Mouse (Mus musculus) left cerebral cortex, postnatal 4 days (tissue): Measurements from ENCODE around the gene Lsm7. TPM values are rescaled to one million over a fixed set of nuclear protein-coding genes. Genes with fewer than 3 reads are reported as not detected.
"Not testable (repeated sequence)": the region's sequence is repeated elsewhere in the genome, so short reads cannot be mapped to it uniquely, and the experiment has no call there.

Experiments used
- DNase-seq: peaks from one replicate; pipeline ENCODE4 v3.0.0-alpha.2; 2022
- intact Hi-C: fragments of 180-260 bp; cut with DNase I; formaldehyde crosslinking; loops from one replicate; pipeline ENCODE4 v1.15.1; 2025
- total RNA-seq, 2 experiments: library from RNA; stranded (reverse); gene quantifications; 2 replicates each; pipeline ENCODE4 v1.2.3; 2021

The Lsm7 gene
- total RNA-seq, 2 experiments from 2014 or later, result 62.0 to 67.4 TPM

DNA sequence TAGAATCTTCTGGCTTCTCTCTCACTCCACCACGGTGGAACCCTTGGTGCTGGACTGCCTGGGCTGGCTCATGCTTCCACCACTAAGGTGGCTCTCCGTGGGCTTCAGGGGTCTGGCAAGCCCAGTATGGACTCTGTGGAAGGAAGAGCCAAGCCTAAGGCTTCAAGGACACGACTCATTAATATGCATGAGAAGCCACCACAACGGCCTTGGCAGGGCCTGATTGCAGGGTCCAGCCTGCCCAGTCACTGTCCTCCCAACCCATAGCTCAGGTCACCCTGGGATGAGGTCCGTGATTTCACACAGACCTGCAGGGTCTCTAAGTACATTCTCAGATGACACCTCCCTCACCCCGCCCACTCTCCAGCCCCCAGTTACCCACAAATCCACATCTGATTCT, 15.2 kb downstream of the Lsm7 start:
- no peak for DNase-seq
- intact Hi-C loops, result no loop called here

DNA sequence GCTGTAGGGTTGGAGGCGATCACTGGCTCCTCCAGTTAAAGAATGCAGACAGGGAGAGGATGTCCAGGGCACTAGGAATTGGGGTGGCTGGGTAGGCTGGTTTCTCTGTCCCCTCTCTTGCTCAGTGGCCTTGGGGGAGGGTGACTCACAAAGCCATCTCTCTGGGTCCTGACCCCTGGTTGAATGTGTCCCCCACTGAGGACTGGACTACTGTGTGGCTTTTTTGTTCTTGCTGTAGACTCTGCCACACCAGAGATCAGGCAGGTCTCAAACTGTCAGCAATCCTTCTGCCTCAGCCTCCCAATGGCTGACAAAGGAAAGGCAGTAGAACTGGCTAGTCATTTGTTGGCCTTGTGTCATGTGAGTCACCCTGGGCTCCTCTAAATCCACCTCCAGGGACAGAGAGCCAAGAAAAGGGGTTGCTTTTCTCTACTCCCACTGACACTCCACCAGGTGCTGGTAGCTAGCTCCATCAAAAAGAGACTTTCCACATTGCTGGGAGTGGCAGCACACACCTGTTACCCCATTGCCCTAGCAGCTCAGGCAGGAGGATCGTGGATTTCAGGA, 16.6 kb downstream of the Lsm7 start:
- no peak for DNase-seq

DNA sequence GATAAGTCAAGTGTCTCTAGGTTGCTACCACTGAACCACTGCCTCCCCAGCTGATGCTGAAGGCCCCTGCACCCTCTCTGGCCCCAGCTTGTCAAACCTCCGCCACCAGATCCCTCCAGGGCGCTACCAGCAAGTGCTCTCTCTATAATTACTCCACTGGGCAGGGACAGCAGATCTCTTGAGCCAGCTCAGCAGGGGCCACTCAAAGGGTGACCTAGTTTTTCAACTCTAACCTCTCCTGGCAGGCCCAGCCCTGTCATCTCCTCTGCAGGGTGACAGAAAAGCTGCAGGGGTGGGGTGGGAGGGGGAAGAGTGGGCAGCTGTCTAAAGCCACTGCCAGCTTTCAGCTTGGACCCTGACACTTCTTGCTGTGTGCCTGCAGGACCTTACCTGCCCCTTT, 17.2 kb downstream of the Lsm7 start:
- DNase-seq, result no peak
- intact Hi-C loops, result no loop called here

More for the DNA sequence above, 16.6 kb downstream of the Lsm7 start:
- intact Hi-C loops, result no loop called here

DNA sequence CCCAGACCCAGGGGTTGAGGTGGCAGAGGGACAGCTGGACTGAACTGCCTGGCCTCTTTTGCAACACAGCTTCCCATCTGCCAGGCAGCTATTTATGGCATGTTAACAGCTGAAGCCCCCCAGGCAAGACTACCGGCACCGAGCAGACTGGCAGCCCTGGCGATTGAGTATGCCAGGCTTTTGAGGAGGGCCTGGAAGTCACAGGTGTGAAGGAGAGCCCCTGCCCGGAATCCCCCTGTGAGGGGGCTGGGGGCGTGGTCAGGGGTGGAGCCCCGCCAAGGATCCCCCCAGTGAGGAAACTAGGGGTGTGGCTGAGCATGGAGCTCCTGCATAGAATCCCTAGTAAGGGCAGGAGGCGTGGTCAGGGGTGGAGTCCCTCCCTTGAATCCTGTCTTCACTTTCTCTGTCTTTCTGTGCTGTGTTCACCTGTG, 18.0 kb downstream of the Lsm7 start:
- DNase-seq, result peak; percentile 67
- intact Hi-C loops, result no loop called here

DNA sequence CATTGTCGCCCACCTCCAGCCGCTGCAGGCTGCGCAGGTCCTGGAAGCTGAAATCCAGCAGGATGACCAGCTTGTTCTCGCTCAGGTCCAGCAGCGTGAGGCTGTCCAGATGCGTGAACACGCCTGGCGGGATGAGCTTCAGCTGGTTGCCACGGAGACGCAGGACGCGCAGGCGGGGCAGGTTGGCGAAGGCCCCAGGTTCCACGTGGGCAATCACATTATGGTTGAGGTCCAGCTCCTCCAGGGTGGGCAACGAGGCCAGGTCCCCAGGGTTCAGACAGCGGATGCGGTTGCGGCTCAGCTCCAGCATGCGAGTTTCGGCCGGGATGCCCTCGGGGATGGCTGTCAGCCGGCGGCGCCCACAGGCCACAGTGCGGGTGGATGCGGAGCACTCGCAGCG, 19.4 kb downstream of the Lsm7 start:
- no peak for DNase-seq
- intact Hi-C loops, result no loop called here

DNA sequence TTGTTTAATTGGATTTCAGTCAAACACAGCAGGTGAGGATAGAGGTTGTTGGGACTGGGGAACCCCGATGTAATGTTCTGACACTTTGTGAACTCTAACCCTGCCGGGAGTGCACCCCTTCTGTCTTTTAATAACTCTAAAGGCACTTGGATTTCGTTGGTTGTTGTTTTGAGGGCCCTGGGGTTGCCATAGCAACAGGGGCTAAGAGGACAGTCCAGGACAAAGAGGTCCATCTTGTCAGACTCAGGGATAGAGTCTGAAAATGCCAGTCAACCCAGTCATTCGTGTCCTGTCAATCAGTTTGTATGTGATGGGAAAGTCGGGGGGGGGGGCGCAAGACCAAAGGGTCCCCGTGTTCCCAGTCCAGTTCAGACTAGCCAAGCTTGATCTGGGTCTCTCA, 22.2 kb downstream of the Lsm7 start:
- intact Hi-C loops, result no loop called here
- no peak for DNase-seq

DNA sequence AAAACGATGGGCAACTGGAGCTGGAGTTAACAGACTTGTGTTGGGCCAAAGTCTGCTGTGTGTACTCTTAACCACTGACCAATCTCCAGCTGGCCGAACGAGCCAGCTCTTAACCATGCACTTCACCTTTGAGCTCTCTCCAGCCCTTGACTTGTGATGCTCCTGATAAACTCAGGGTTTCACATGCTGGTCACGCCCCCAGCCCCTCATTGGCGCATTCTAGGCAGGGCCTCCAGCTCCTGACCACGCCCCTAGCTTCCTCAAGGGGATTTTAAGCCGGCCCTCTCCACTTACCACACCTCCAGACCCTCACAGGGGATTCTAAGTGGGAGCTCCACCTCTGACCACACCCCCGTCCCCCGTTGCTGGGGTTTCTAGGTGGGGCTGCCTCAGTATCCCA, 23.9 kb downstream of the Lsm7 start:
- intact Hi-C loops, result no loop called here
- peak; percentile 52 for DNase-seq

DNA sequence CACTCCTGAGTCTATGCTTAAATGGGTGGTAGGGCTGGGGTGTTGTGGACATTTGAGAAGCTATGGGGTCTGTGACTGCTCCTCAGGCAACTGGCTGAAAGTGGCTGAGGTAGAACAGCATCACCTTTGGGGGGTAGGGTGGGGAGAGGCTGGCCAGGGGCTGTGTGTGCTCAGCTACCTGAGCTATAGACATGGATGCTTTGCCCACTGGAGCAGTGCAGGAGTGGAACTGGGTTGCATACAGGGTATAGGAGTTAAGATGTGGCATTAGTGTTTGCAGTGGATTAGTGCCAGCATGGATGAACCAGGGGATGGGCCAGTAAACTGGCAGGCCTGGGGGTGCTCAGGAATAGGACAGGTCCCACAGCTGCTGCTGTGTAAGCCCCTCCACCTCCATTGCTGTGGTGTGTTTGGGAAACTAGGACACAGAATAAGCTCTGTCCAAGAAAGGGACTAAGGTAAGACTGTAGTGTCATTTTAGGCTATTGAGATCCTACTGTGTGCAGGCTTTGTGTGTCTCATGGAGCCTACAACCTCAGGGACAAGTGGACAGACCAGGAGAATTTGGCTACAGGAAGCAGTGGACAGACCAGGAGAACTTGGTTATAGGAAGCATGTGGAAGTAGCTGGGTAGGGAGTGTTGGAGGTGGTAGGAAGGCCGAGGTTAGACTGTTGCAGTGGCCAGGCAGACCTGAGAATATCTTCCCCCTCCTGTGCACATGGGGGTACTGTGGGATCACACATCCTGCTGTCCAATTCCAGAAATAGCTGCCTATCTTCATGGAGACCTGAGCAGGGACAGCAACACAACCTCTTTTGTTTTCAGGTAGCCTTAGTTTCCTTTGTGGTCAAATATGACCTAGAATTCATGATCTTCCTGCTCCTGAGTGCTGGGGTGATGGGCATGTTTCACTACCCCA, 25.4 kb downstream of the Lsm7 start:
- no peak for DNase-seq
- intact Hi-C loops, result loop anchor here (5.0 kb wide), 1 partner anchor 168 kb away; no protein-coding TSS in a partner anchor

DNA sequence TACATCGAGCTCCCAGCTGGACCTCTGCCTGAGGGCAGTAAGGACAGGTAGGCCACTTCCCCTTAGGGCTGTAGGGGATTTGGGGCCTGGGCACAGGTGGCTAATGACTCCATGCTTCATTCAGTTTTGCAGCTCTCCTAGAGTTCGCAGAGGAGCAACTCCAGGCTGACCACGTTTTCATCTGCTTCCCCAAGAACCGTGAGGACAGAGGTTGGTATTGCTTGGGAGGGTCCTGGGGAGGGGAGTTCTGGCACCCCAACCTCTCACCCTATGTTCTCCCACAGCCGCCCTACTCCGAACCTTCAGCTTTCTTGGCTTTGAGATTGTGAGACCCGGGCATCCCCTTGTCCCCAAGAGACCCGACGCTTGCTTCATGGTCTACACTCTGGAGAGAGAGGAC, 26.4 kb downstream of the Lsm7 start:
- intact Hi-C loops, result loop anchor here (5.0 kb wide), 1 partner anchor 169 kb away; no protein-coding TSS in a partner anchor
- not testable (repeated sequence) for DNase-seq

DNA sequence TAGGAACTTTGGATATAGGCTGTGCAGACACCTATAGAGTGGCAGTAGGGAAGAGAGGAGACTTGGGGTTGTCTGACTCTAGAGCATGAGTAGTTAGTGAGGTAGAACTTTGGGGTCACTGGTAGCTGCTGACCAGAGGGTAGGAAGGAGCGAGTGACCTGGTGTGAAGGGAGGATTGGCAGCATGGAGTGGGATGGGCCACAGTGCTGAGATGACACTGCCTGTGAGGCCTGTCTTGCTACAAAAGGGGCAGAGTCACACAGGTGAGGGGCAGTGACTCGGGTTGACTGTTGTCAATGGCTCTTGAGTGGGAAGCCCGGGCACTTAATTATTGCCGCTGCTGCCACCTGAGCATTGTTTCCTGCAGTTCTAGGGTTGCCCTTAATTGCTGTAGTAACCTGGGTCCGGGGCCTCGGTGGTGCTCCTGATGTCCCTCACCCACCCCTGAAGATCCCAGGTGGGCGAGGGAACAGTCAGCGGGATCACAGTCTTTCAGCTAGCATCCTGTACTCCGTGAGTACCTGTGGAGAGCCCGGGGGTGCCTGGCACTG, 27.1 kb downstream of the Lsm7 start:
- intact Hi-C loops, result loop anchor here (5.0 kb wide), 1 partner anchor 169 kb away; no protein-coding TSS in a partner anchor

DNA sequence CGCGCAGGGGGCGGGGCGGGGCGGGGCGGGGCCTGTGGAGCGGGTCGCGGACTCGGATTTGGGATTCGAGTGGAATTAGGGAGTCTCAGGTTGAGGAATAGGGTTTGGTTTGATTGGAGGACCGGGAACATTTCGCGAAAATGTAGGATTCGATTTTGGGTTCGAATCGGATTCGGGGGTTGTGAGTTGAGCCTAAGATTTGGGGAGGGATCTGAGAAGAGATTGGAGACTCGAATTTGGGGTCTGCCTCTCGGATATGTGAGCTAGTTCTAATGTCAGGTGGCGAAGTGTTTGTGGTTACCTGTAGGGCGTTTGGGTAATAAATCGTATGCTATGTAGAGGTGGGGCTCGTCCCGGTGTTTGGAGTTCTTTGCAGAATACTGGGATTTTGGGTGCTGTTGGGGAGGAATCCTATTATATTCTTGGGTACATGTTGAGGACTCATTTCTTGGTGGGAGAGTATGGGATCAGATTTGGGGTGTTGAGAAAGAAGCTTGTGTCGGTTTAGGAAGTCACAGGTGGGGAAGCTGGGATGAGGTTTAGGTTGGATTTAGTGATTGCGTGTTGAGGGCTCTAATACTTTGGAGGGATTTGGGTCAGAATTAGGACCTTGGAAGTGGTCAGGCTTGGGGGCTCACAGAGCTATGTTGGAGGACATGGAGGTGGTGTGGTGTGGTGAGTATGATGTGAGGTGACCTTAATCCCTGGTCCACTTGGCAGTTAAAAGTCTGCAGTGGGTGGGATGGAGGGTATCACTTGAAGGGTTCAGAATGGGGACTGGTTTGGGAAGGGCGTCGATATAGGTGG, 27.7 kb downstream of the Lsm7 start:
- intact Hi-C loops, result loop anchor here (5.0 kb wide), 1 partner anchor 170 kb away; no protein-coding TSS in a partner anchor
- no peak for DNase-seq

More for the DNA sequence above, 27.1 kb downstream of the Lsm7 start:
- DNase-seq, result no peak

DNA sequence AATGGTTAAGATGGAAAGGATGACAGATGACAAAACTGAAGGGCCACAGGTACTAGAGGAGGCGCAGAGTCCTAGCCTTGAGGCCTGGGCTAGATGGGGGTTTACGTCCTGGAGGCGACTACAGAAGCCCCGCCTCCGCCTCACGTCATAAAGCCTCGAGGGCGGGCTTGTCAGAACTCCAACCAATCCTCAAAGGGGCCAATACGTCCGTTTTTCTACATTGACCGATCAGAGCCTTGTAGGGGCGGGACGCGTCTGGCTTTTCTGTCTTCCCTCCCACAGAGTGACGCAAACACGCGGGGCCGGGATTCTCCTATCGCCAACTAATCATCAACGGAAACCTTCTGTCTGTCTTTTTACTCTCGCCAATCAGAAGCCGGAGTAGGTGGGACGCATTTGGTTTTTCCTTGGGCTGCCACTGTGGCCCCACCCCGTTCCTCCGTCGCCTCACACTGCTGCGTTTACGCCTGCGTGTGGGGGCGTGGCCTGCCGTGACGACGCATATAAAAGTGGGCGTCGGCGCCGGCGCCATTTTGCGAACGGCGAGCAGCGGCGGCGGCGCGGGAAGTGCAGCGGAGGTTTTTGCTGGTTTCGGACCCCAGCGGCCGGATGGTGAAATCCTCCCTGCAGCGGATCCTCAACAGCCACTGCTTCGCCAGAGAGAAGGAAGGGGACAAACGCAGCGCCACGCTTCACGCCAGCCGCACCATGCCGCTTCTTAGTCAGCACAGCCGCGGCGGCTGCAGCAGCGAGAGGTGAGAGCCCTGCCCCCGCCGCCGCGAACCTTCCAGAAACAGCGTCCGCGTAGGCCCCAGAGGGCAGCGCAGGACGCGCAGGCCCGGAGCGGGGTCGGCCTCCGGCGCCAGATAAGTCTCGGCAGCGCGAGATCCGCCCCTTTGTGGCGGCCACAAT, 28.6 kb downstream of the Lsm7 start, which contains the start of gene Oaz1:
Gene Oaz1 (plus strand): TSS at position 506 of the 912 bp plus-strand sequence.
- intact Hi-C loops, result loop anchor here (5.0 kb wide), 1 partner anchor 171 kb away; no protein-coding TSS in a partner anchor

DNA sequence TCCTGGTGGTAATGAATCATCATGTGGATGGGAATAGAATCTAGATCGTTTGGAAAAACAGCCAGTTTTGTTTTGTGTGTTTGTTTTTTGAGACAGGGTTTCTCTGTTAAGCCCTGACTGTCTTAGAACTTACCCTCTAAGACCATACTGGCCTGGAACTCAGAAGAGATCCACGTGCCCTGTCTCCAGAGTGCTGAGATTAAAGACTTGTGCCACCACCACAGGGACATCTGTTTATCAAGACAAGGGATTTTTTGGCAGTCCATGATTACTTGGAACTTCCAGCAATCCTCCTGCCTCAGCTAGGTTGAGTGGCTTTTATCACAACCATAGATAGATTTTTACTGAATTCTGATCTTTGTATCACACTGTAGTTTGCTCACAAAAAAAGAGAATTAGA, 30.2 kb downstream of the Lsm7 start:
- no peak for DNase-seq
- intact Hi-C loops, result loop anchor here (5.0 kb wide), 2 partner anchors 57 to 172 kb away; no protein-coding TSS in a partner anchor

More for the DNA sequence above, 28.6 kb downstream of the Lsm7 start, which contains the start of gene Oaz1:
- DNase-seq, result peak; percentile 98

DNA sequence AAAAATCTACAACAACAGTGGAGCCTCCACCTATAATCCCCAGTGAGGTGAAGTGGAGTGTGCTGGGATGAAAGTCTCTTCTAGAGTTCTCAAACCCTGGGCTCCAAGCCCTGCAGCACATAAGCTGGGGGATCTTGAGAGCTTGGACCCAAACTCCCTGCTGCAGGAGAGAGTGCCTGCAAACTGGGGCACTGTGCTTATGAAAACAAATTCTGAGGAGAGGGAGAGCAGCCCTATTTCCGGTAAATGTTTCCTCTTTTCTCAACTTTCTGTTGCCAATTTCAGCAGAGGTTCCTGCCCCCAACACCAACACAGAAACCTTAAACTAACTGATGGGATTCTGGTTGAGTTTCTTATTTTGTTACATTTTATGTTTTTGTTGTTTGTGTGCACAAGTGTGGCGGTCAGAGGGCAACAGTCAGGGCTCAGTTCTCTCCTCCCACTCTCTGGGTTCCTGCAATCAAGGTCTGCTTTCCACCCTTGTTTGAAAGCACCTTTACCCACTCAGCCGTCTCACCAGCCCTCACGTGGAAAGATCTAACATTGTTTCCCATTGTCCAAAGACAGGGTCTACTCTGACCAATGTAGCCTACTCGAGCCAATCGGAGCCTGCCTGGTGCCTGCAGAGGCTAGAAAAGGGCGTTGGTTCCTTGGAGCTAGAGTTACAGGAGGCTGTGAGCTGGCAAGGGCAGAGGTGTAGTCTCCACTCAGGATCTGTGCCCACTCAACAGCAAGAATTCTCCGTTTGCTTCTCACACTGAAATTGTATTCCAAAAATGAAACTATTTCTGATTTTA, 31.0 kb downstream of the Lsm7 start:
- DNase-seq, result no peak
- intact Hi-C loops, result loop anchor here (5.0 kb wide), 1 partner anchor 58 kb away; no protein-coding TSS in a partner anchor

DNA sequence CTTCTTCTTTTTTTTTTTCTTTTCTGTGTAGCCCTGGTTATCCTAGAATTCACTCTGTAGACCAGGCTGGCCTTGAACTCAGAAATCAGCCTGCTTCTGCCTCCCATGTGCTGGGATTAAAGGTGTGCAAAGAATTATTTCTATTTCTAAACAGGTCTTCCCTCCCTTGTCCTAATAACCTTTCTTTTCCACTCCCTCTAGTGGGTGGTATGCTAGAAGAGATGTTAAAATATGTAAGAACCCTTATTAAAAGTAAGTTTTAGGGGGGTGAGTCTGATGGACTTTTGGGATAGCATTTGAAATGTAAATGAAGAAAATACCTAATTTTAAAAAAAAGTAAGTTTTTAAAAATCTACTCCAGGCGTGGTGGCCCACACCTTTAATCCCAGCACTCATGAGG, 31.7 kb downstream of the Lsm7 start:
- intact Hi-C loops, result loop anchor here (5.0 kb wide), 1 partner anchor 59 kb away; no protein-coding TSS in a partner anchor
- DNase-seq, result no peak

DNA sequence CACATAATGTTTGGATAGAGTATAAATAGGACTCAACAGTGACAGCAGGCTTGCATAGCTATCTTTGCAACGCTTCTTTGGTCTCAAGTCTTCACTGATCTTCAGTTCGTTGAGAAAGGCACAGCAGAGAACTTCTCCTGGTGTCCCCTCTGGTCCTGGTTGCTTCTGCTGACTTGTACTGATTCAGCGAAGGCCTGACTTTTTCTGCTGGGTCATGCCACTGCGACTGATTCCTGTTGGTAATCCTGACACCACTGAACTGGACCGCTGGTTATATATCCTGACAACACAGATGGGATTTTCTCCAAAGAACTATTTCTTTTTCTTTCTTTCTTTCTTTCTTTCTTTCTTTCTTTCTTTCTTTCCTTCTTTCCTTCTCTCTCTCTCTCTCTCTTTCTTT, 32.5 kb downstream of the Lsm7 start:
- intact Hi-C loops, result loop anchor here (5.0 kb wide), 1 partner anchor 60 kb away; no protein-coding TSS in a partner anchor
- DNase-seq, result no peak

DNA sequence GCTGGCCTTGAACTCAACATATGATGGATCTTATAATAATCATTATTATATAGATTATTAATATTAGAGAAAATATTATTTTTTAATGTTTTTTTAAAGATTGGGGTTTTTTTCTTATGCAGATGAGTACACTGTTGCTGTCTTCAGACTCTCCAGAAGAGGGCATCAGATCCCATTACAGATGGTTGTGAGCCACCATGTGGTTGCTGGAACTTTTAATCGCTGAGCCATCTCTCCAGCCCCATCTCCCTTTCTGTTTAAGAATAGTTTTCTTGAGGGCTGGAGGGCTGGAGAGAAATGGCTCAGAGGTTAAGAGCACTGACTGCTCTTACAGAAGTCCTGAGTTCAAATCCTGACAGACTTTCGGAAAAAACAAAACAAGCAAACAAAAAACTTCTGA, 33.0 kb downstream of the Lsm7 start:
- DNase-seq, result no peak
- intact Hi-C loops, result loop anchor here (5.0 kb wide), 1 partner anchor 60 kb away; no protein-coding TSS in a partner anchor

DNA sequence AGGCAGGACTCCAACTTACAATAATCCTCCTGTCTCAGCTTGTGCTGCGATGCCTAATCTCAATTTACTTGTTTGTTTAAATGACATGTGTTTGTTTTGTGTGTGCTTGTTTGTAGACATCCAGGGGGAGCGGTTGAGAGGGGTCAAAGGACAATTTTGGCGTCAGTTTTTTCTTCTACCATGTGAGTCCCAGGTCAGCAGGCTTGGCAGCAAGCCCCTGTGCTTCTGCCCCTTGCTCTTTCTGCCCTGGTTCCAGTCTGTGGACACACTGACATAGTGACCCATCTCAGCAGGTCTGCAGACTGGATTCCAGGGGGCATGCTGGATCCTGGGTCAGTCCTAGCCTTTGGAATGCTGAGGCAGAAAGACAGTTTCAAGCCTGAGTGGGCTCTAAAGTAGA, 35.6 kb downstream of the Lsm7 start:
- intact Hi-C loops, result no loop called here
- no peak for DNase-seq
